Mouse (Mus musculus): ENCODE data around the gene Tmod1.

The Tmod1 gene

DNA sequence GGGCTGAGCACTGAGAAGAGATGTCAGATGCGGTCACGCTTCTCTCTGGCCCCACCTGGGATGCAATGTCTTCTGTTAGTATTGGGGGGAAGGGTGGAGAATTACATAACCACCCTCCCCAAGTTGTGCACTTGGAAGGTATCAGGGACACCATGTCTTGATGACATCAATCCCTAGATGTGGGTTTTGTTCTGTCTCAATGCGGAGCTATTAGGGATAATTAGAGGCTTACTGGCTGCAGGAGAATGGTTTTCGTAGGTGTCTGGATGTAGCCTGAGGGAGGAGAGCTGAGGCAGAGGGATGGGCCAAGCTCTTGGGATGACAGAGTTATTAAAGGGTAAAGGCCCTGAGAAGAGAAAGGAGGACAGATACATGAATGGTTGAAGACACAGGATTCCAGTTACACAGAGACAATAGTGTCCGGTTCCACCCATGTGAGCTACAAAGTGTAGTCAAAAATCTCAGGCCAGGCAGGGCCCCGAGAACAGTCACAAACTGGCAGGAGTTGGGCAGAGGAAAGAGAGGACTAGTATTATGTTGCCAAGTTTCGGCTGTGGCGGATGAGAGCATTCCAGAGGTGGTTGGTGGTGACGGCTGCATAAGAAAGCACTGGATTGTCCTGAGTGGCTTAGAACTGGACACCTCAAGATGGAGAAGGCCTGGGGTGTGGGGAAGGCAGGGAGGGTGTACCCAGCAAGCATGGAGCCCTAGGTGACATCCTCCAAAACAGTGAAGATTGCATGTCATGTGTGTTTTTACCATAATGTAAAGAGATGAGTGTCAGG lies 14.8 kb downstream of the Tmod1 start:
- no peak for DNase-seq (ENCODE audit: low read depth)

DNA sequence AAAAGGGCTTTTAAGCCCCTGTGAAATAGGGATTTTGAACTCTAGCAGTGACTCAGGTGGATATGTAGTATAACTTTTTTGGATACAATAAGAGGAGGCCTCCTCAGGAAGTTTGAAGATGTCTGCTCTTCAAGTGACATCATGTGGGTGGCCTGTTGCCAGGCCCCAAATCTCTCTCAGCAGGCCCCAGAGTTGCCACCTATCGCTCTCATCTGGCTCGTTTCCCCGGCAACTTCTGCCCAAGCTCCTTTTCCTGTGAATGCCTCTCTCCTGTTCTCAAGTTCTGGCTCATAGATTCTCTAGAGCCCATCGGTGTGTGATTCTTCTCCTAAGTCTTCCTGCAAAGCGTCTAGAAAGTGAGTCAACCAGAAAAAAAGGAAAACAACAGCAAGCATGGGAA lies 17.4 kb downstream of the Tmod1 start:
- DNase-seq (ENCODE audit: low read depth): no peak

DNA sequence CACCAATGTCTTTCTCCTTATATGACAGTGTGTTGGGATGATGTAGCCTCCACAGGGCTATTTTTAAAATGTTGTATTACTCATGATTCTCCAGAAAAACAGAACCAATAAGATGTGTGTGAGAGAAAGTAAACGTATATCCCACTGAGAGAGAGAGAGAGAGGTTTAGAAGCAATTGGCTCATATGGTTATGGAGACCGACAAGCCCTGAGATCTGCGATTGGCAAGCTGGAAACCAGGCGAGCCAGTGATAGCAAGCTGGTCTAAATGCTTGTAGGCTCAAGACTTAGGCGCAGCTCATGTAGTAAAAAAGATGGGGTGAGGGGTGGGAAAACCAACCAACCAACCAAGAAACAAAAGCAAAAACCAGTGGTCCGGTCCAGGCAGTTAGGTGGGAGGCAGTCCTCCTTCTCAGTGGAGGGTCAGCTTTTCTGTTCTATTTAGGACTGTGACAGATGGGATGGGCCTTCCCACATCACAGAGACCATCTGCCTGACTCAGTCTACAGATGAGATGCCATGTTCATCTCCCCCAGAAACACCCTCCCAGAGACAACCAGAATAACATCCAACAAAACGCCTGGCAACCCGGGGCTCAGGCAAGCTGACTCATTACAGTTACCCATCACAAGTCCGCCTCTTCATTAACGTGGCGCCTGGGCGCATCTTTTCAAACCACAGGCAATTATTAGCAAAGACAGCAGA lies 22.7 kb downstream of the Tmod1 start:
- DNase-seq (ENCODE audit: low read depth): no peak

DNA sequence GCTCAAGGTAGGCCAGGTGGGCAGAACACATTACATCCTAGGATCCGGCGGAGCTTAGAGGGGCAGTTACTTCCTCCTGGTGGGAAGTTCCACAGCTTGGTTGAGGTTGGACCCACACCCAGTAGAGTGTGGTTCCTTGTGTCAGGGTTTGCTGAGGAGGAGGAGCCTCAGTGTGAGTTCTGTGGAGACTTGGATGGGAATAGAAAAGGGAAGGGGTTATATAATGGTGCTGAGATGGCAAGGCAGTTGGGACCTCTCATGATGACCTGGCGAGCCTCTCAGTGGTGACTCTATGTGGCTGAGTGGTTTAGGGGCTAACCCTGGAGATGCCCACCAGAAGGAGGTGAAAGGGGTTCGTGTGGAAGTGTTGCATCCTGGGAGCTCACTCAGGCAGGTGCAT lies 25.1 kb downstream of the Tmod1 start:
- DNase-seq (ENCODE audit: low read depth): no peak

DNA sequence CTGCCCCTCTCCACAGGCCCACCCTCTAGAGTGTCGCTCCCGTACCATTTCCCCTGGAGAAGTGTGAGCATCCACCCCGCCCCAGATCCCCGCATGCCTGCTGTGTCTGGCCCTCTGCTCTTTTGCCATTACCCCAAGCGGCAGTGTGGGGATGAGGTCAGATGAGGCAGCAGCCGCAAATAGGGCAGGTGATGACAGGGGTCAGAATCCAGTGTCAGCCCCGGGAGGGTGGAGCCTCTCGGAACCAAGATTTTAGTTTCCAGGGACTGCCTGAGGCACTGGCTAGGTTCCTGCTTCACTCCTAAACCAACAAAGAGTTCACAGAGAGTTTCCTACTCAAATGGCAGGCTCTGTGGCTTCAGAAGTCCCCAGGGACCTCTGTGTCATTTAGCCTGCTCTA lies 25.5 kb downstream of the Tmod1 start:
- DNase-seq (ENCODE audit: low read depth): no peak

DNA sequence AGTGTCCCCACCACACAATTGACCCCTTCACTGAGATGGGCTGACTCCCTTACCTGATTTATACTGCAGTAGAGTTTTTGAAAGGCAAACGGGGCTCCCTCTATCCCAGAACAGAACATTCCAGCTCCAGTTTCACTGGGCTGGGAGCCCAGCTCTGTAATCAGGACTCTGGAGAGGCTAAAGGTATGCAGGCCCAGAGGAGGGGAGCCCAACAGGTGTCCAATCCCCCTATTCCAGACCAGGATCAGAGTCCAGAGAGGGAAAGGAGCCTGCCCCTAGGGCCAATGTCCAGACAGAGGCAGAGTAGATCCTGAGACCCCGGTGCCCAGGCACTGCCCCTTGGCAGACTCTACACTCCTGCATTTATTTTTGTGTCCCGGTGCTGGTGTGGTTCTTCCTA lies 26.2 kb downstream of the Tmod1 start:
- DNase-seq (ENCODE audit: low read depth): no peak

DNA sequence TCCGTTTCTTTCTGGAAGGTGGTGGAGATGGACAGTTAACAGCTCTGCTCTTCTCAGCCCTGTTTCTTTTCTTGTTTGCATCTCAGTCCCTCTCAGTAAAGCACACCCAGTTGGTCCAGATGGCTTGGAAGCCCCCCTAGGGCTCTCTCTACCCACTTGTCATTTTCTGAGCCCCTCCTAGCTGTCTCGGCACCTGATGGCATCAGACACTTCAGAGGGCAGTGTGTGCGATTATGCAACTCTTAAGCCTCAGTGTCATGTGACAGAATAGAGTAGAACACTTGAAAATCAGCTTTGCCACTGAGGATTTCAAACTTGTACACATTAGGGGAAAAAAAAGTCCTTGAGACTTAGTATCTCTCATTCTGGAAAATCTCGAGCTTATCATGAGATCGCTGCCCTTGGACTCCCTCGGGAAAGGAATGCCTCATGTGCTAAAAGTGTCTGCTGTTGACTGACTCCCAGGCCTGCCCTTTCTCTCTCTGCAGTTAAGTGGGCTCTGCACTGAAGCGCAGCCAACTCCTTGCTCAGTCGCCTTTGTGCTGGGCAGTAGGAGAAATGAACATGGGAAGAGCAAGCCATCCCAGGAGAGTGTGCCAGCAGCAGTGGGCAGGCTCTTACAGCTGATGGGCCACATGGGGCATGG lies 27.1 kb downstream of the Tmod1 start:
- no peak for DNase-seq (ENCODE audit: low read depth)

DNA sequence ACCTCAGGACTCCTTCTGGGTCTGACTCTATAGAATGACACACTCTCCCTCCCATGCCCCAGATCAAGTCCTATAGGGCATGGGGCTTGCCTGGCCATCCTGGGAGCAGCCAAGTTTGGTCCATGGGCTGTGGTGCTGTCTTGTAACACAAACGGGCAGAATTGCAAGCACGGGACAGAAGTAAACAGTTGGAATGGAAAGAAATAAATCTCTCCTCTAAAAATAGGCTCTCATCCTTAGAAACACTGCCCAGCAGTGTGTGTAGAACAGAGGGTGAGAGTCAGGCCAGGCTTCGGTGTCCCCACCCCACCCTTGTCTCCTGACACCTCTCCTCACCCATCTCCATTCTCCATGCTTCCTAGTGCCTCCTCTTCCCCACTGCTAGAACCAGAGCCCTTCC lies 29.3 kb downstream of the Tmod1 start:
- DNase-seq (ENCODE audit: low read depth): no peak

DNA sequence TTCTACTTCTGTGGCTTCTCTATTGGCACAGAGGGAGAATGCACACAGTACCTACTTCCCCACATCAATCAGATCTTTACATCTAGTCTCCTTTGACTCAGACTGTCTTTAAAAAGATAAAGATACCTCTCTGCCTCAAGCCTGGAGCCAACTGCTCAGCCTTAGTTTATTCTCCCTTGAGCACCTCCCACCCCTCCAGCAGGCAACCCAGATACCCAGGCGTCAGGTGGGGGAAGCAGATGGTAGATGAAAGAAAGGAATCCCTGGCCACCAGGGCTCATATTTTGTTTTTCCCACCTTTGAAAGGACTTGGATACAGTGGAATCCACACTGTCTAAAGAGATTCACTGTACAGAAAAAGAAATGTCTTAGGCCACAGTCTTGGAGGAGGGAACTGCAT lies 29.8 kb downstream of the Tmod1 start:
- DNase-seq (ENCODE audit: low read depth): no peak

DNA sequence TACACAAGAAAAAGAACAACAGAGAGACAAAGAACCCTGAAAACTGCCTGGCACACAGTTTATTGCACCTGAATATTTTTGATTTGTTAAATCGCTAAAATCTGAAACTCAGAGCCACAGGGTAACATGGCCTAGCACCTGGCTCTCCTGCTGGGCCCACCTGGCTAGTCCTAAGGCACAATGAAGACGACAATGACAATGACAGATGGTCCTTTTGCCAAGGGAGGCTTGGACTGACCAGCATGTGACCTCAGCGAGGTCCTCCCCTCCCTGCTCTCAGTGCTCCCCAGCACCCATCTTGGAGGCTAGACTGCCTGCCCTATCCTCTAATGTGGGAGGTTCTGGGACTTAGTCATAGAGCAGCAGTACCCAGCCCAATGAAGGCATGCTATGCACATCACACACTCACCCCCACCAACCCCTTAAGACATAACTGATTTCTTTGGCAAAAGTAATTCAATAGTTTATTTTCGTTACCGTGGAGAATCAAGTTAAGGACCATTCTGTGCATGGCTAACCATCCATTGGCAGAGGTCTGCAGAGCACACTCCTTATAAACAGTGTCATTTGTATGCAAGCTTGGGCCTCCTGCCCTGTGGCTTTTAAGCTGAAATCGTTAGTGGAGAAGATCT lies 31.2 kb downstream of the Tmod1 start:
- no peak for DNase-seq (ENCODE audit: low read depth)

DNA sequence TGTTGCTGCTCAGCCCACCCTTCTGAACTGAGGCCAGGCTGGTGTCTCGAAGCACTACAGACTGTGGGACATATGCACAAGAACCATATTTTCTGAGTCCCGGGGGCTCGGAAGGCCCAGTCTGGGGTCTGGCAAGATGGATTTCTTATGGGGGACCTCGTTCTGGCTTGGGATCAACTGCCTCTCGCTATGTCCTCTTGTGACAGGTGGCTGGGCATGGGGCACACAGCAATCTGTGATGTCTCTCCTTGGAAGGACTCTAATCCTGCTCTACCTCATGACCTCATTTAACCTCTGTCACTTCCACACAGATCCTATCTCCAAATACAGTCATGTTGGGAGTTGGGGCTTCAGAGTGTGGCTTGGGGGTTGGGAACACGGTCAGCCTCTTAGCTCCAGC lies 33.9 kb downstream of the Tmod1 start:
- DNase-seq (ENCODE audit: low read depth): no peak

DNA sequence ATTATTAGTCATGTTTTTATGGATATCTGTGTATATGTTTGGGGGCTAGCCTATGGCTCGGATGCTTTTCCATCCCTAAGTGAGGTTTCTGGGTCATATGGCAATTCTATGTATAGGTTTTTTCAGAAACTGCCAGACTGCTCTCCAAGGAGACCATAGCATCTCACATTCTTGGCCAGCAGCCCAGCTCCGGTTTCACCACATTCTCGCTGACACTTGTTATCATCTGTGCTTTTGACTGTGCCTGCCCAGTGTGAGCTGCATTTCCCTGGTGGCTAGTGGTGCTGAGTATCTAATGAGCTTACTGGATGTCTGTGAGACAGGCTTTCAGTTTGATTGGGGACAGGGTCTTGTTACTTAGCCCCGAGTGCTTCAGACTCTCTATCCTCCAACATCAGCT lies 35.0 kb downstream of the Tmod1 start:
- DNase-seq (ENCODE audit: low read depth): no peak

DNA sequence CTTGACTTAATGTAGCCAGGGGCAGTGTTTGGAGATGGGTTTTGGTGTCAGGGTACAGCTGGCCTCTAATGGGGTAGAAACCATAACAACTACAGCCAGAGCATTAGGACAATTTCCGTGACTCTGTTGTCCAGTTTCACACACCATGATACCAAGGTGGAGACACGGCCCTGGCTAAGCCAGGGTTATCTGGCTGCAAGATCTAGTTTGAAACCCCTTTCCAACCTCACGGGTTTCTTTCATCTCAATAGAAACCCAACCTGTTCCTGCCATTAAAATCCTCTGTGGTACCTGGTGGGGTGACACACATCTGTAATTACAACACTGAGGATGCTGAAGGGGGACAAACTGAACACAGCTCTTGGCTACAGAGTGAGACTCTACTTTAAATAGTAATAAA lies 36.9 kb downstream of the Tmod1 start:
- DNase-seq (ENCODE audit: low read depth): no peak

DNA sequence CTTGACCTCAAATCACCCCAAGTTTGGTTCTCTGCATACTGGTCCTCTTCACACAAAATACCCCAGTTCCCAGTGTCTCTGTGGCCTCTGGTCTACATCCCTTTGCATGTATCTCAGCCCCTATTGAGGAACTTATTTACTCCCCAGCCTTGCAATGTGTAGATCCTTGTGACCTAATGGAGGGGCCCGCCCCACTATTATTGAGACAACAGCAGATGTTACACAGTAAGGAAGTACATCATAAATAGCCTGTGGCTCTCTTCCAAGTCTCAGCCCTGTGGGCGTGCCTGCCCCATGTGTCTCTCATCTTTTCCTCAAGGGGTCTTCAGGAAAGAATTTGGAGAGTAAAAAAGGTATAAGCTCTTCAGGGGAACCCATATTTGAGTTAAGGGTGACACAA lies 38.2 kb downstream of the Tmod1 start:
- DNase-seq (ENCODE audit: low read depth): no peak

DNA sequence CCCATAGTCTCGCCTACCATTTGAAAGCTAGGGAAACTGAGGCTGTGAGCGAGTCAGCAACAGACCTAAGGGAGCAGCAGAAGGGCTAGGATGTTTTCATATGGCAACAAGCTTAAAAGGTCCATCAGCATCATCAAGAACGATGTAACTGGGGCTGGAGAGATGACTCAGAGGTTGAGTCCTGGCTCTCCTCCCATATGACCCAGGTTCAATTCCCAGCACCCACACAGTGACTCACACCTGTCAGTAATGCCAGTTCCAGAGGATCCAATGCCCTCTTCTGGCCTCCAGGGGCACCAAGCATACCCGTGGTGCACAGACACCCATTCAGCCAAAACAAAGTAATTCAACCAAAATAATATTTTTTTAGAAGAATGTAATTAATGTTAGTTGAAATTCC lies 41.5 kb downstream of the Tmod1 start:
- no peak for DNase-seq (ENCODE audit: low read depth)

DNA sequence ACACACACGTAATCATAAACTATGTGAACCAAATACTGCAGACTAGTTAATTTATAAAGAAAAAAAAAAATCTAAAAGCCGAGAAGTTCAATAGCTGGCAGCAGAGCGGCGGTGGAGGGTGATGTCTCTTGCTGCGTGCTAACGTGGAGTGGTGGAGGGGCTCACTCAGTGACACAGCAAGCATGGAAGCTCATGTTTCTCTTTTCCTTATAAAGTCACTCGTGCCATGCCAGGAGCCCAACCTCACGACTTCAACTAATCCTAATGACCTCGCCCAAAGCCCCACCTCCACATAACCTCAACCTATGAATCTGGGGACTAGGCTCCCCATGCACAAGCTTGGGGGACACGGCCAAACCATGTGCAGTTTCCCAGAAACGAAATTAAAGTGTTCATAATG lies 43.8 kb downstream of the Tmod1 start:
- no peak for DNase-seq (ENCODE audit: low read depth)

DNA sequence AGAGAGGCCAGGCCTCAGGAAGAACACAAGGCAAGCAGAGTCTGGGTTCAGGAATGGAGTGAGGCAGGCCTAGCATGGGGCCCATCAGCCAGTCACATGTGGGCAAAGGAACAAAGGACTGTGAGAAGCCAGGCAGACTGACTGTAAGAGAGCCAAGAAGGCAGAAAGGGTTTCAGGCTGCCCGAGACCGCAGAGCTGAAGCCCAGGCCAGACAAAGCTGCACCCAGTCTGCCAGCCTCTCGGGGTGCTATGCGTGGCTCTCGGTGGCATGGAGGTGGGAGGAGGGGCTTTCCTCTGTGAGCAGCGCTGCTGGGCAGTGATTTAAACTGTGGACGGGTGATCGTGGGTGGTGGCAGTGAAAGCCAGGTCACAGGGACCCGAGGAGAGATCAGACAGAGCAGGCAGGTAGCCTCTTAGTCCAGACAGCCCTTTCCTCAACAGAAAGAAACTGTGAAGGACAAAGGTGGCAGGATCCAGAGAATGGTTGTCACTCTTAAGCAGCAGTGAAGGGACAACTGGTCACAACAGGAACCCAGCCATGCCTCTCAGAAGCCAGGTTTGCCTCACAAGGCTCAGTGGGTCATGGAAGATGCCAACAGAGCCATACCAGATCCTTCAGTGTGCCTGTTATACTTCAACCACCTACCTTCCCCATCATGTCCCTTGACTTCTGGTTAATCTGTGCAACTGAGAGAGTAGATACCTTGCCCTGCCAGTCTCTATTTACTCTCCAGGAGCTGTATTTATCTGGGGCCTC lies 45.9 kb downstream of the Tmod1 start:
- no peak for DNase-seq (ENCODE audit: low read depth)

DNA sequence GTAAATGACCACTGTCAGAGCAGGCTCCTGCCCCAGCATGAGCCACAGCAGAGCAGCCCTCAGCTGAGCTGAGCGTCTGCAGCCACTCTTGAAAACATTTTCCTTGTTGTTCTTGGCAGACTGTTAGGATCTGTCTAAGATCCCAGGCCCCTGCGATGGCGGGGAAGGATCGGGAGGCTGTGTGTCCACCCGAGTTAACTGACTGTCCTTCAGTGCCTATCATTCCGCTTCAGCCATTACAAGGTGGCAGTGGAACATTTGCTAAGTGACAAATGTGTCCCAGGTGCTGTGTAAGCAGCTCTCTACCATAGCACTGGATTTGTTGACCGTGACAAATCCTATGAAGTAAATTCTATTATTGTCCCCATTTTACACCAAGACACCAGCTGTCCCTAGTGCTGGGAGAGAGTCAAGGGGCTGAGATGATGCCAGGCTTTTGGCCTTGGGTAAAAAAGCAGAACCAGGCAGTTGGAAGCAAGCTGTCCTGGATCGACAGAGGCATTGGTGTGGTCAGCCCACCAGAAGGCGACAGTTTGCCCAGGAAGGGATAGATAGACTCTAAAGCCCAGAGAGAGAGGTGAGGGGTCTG lies 46.6 kb downstream of the Tmod1 start:
- DNase-seq (ENCODE audit: low read depth): no peak

DNA sequence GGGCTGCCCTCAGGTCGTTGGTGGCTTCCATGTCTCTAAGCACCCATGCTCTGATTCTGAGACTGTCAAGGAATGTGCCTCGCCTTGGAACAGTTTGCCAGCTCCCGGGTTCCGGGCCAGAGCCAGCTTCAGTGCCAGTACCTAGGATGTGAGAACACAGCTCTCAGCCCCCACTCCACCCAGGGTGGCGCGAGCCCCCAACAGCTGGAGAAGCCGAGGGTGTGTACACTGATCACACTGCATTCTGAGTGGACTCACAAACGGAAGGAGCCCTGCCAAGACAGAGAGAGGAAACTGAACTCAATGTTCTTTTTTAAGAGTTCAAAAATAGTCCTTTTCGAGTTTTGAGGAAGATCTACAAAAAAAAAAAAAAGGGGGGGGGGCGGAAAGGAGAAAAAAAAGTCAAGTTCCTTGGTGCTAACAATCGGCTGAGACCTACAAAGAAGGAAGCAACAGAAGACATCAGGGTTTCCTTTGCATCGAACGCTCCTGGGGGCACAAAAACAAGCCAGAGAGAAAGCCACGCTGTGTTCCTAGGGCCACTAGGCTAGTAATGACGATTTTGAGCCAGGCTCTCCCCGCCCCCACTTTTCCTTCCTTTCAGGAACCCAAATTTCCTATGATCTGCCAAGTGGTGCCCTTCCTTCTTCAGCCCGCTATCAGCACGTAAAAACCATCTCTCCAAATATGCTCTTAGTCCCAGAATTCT lies 48.1 kb downstream of the Tmod1 start:
- DNase-seq (ENCODE audit: low read depth): peak; percentile 8

DNA sequence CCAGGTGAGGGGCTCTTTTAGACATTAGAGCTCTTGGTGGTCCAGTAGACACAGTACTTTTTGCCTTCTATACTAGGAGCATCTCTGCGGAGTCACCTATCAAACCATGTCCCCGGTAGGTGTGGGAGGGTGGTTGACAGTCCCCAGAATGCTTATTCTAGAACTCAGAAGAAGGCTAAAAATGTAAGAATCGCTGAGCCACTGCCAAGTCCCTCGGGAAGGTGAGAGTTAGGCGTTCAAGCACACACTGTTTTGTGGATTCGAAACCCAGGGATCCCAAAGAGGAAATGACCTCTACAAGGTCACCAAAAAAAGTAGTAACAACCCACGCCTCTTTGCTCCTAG lies 48.7 kb downstream of the Tmod1 start:
- DNase-seq (ENCODE audit: low read depth): no peak

DNA sequence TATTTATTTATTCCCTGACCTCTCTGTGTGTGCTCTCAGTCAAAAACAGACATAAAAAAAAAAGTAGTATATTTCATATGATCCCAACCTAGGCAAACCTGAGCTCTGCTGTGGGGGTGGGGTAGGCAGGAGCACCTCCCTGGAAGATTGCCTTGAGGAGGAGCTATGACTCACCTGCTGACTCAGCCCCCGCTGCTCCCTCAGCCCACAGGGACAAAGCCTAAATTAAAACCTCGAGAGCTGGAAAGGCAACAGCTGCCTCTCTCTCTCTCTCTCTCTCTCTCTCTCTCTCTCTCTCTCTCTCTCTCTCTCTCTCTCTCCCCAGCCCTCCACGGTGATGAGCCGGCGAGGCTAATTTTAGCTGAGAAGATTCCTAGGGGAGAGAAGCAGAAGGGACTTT lies 49.1 kb downstream of the Tmod1 start:
- DNase-seq (ENCODE audit: low read depth): peak; percentile 77
